8 mouse cellular contexts compared by ENCODE assay signal in genomic region chr13:91371596-91371987, GRCm38 (mm10).
DNase-seq lines count a peak whose midpoint lies in the region; ATAC-seq and TF ChIP-seq lines count a peak whose summit lies in the region.

No protein-coding gene starts in this region.

- no peak for TF ChIP-seq CTCF in layer of hippocampus, adult 2 months (conservative IDR thresholded peaks at IDR 0.05)
- TF ChIP-seq CTCF in midbrain, postnatal 0 days (IDR thresholded peaks at IDR 0.05) = no peak

- no peaks in the 10 kb centered on the region for H3K9me3 ChIP-seq in embryonic facial prominence, embryonic 12.5 days
- no peaks in the 10 kb centered on the region for H3K9me3 ChIP-seq in intestine, embryonic 15.5 days
- H3K9me3 ChIP-seq in midbrain, postnatal 0 days (ENCODE audit: low read length) = no peaks in the 10 kb centered on the region

- 19% methylated on average over 2 of the region's 2 CpGs for WGBS in embryonic facial prominence, embryonic 12.5 days
- WGBS in intestine, embryonic 15.5 days = 27% methylated on average over 2 of the region's 2 CpGs
- 32% methylated on average over 2 of the region's 2 CpGs for whole genome bisulfite sequencing in midbrain, postnatal 0 days

- H3K27me3 ChIP-seq in embryonic facial prominence, embryonic 12.5 days = no peaks in the 10 kb centered on the region
- H3K27me3 ChIP-seq in intestine, embryonic 15.5 days (replicated peaks) = no peaks in the 10 kb centered on the region
- no peaks in the 10 kb centered on the region for H3K27me3 ChIP-seq in midbrain, postnatal 0 days (ENCODE audit: insufficient read depth, low read length)

- DNase-seq in layer of hippocampus, adult 2 months (ENCODE audit: low spot score in 2 of 2) = no peak
- DNase-seq in layer of hippocampus, adult 8-10 months (ENCODE audit: low spot score in 2 of 2) = no peak
- no peak for DNase-seq in midbrain, postnatal 0 days (ENCODE audit: low spot score)
- no peak for DNase-seq in right cerebral cortex, postnatal 4 days
- DNase-seq in right cerebral cortex, postnatal 10 days (ENCODE audit: low spot score in 2 of 2) = no peak

- peaks cover 64% of the 10 kb centered on the region for H3K4me1 ChIP-seq in embryonic facial prominence, embryonic 12.5 days
- peaks cover 17% of the 10 kb centered on the region for H3K4me1 ChIP-seq in intestine, embryonic 15.5 days (replicated peaks)
- H3K4me1 ChIP-seq in midbrain, postnatal 0 days (ENCODE audit: insufficient read depth, low read length) = peaks cover 20% of the 10 kb centered on the region

- no peaks in the 10 kb centered on the region for H3K36me3 ChIP-seq in embryonic facial prominence, embryonic 12.5 days
- no peaks in the 10 kb centered on the region for H3K36me3 ChIP-seq in intestine, embryonic 15.5 days
- no peaks in the 10 kb centered on the region for H3K36me3 ChIP-seq in midbrain, postnatal 0 days (ENCODE audit: insufficient read depth, low read length)

- no peak for ATAC-seq in embryonic facial prominence, embryonic 12.5 days (ENCODE audit: insufficient number of reproducible peaks, insufficient read depth, low FRiP score, low TSS enrichment)
- no peak for ATAC-seq in intestine, embryonic 15.5 days
- 0 out of 2 replicates have a peak, but pooled peaks have one; percentile 6 for ATAC-seq in midbrain, postnatal 0 days (ENCODE audit: low FRiP score)
- no peak for ATAC-seq in megakaryocyte-erythroid progenitor cell, adult 5-6 weeks (replicated peaks; ENCODE audit: low FRiP score, low TSS enrichment, poor library complexity, severe bottlenecking)

- peak overlapping the region; percentile 56 for H3K4me3 ChIP-seq in layer of hippocampus, adult 2 months
- H3K4me3 ChIP-seq in embryonic facial prominence, embryonic 12.5 days = peak overlapping the region; percentile 35
- H3K4me3 ChIP-seq in intestine, embryonic 15.5 days (replicated peaks) = peak overlapping the region; percentile 40; the same call in 1 of the 2 replicates
- peak overlapping the region; percentile 35; the same call in 1 of the 2 replicates for H3K4me3 ChIP-seq in midbrain, postnatal 0 days (ENCODE audit: low read depth, low read length)

- H3K9ac ChIP-seq in embryonic facial prominence, embryonic 12.5 days = no peak overlapping the region
- H3K9ac ChIP-seq in intestine, embryonic 15.5 days = no peak overlapping the region
- no peak overlapping the region for H3K9ac ChIP-seq in midbrain, postnatal 0 days (replicated peaks; ENCODE audit: low read length, poor library complexity, severe bottlenecking)

- H3K4me2 ChIP-seq in embryonic facial prominence, embryonic 12.5 days (replicated peaks) = peak overlapping the region; percentile 72
- H3K4me2 ChIP-seq in intestine, embryonic 15.5 days (replicated peaks) = peak overlapping the region; percentile 77
- peak overlapping the region; percentile 69; the same call in 1 of the 2 replicates for H3K4me2 ChIP-seq in midbrain, postnatal 0 days (ENCODE audit: low read depth, low read length, poor library complexity, severe bottlenecking)

- H3K27ac ChIP-seq in layer of hippocampus, adult 2 months = peak overlapping the region; percentile 95
- H3K27ac ChIP-seq in embryonic facial prominence, embryonic 12.5 days = peak overlapping the region; percentile 100
- peak overlapping the region; percentile 98 for H3K27ac ChIP-seq in intestine, embryonic 15.5 days
- peak overlapping the region; percentile 88 for H3K27ac ChIP-seq in midbrain, postnatal 0 days (ENCODE audit: low read depth, low read length)
